10 mouse cellular contexts compared by ENCODE assay signal in the genomic region with DNA sequence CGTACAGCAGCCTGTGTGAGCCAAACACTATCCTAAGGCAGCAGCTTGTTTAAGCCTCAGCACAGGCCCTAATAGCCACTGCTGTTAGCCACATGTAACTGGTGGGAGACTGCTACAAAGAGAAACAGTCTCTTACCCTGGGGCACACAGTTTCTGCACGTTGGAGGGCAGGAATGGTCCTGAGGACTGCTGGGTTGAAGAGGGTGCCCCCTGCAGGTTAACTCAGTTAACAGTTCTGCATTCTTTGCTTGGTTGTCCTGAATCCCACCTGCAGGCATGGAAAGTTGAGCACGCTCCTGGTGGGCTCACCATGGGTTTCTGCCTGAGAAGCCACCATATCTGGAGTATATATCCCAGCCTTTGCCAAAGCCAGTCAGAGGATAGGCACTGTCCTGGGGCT. TPM values are rescaled to one million over a fixed set of nuclear protein-coding genes. Genes with fewer than 3 reads are reported as not detected.
DNase-seq lines count a peak whose midpoint lies in the region; ATAC-seq and TF ChIP-seq lines count a peak whose summit lies in the region.
"Had no signal": no experiment of that assay in that cellular context is flagged by ENCODE, and none has a peak within 500 bp of the region (broad histone marks: within the 10 kb centered on the region; RNA-seq: fewer than 3 reads in every experiment).

No protein-coding gene starts in this region.

- 44% methylated on average over 3 of the region's 3 CpGs for WGBS in hindbrain, embryonic 14.5 days
- 45% methylated on average over 3 of the region's 3 CpGs for WGBS in hindbrain, embryonic 16.5 days
- WGBS in small intestine, adult 2 months: 57% methylated on average over 3 of the region's 3 CpGs

- H3K9me3 ChIP-seq in hindbrain, embryonic 14.5 days (ENCODE audit: control insufficient read depth, low read length): no peaks in the 10 kb centered on the region
- H3K9me3 ChIP-seq in hindbrain, embryonic 16.5 days (ENCODE audit: control insufficient read depth, low read length): no peaks in the 10 kb centered on the region
- H3K9me3 ChIP-seq in E14TG2a.4 (ENCODE audit: low read length): no peaks in the 10 kb centered on the region
- H3K9me3 ChIP-seq: lung, embryonic 15.5 days; stomach, embryonic 15.5 days had no signal

- peak; percentile 35 for DNase-seq in hindbrain, embryonic 14.5 days (ENCODE audit: low spot score)
- DNase-seq in ZHBTc4 (ENCODE audit: low read depth, low spot score): peak; percentile 67
- DNase-seq in kidney, adult 18-20 months: peak; percentile 52
- no peak for DNase-seq in ovary, postnatal 14 days (ENCODE audit: low spot score)

- H3K27me3 ChIP-seq in hindbrain, embryonic 14.5 days (ENCODE audit: control insufficient read depth, insufficient read depth, low read length): no peaks in the 10 kb centered on the region; the same call in 1 of the 2 replicates
- H3K27me3 ChIP-seq in hindbrain, embryonic 16.5 days (replicated peaks; ENCODE audit: control insufficient read depth, insufficient read depth, low read length): no peaks in the 10 kb centered on the region
- H3K27me3 ChIP-seq in E14TG2a.4 (ENCODE audit: insufficient read depth, low read length): peaks cover 63% of the 10 kb centered on the region
- no peaks in the 10 kb centered on the region for H3K27me3 ChIP-seq in small intestine, adult 2 months (ENCODE audit: control insufficient read depth, insufficient read depth, low read length)
- H3K27me3 ChIP-seq: lung, embryonic 15.5 days; stomach, embryonic 15.5 days had no signal

- no peak overlapping the region for H3K27ac ChIP-seq in hindbrain, embryonic 14.5 days
- no peak overlapping the region for H3K27ac ChIP-seq in hindbrain, embryonic 16.5 days (ENCODE audit: low read depth, low read length)
- H3K27ac ChIP-seq in small intestine, adult 2 months (ENCODE audit: insufficient read depth, low read depth, low read length): peak overlapping the region; percentile 57

- TF ChIP-seq POLR2A in small intestine, adult 2 months (IDR thresholded peaks at IDR 0.05; ENCODE audit: low read depth, low read length): no peak

- H3K4me1 ChIP-seq in hindbrain, embryonic 14.5 days (replicated peaks; ENCODE audit: control insufficient read depth, insufficient read depth, low read length): no peaks in the 10 kb centered on the region; the same call in 1 of the 2 replicates
- peaks cover 17% of the 10 kb centered on the region for H3K4me1 ChIP-seq in hindbrain, embryonic 16.5 days (ENCODE audit: control insufficient read depth, insufficient read depth, low read depth, low read length)
- H3K4me1 ChIP-seq in E14TG2a.4 (replicated peaks; ENCODE audit: low read depth, low read length): peaks cover 35% of the 10 kb centered on the region
- H3K4me1 ChIP-seq in small intestine, adult 2 months (ENCODE audit: control insufficient read depth, insufficient read depth, insufficient read length, low read length): peaks cover 78% of the 10 kb centered on the region

- H3K36me3 ChIP-seq in hindbrain, embryonic 14.5 days (replicated peaks; ENCODE audit: control insufficient read depth, insufficient read depth): no peaks in the 10 kb centered on the region
- H3K36me3 ChIP-seq in hindbrain, embryonic 16.5 days (ENCODE audit: control insufficient read depth, insufficient read depth, low read length): no peaks in the 10 kb centered on the region
- H3K36me3 ChIP-seq in E14TG2a.4 (ENCODE audit: insufficient read depth, low read length): no peaks in the 10 kb centered on the region
- H3K36me3 ChIP-seq in small intestine, adult 2 months (ENCODE audit: control insufficient read depth, insufficient read depth, low read length): no peaks in the 10 kb centered on the region; the same call in 1 of the 2 replicates
- H3K36me3 ChIP-seq: lung, embryonic 15.5 days; stomach, embryonic 15.5 days had no signal

- no peak overlapping the region for H3K4me3 ChIP-seq in hindbrain, embryonic 14.5 days (replicated peaks; ENCODE audit: low read length)
- H3K4me3 ChIP-seq in hindbrain, embryonic 16.5 days (ENCODE audit: low read length): no peak overlapping the region
- H3K4me3 ChIP-seq in E14TG2a.4 (replicated peaks; ENCODE audit: low read length): no peak overlapping the region
- H3K4me3 ChIP-seq in small intestine, adult 2 months (ENCODE audit: low read depth, low read length): no peak overlapping the region
- H3K4me3 ChIP-seq: lung, embryonic 15.5 days; stomach, embryonic 15.5 days had no signal

- TF ChIP-seq CTCF in E14TG2a.4 (conservative IDR thresholded peaks at IDR 0.05; ENCODE audit: low read length): peak; percentile 47
- peak; percentile 63; the same call in 1 of the 2 replicates for TF ChIP-seq CTCF in small intestine, adult 2 months (IDR thresholded peaks at IDR 0.05; ENCODE audit: extremely low read depth, insufficient read length, insufficient replicate concordance, low read depth, low read length)

- H3K4me2 ChIP-seq in hindbrain, embryonic 14.5 days (replicated peaks): no peak overlapping the region
- H3K4me2 ChIP-seq in hindbrain, embryonic 16.5 days (ENCODE audit: low read length): no peak overlapping the region
- H3K4me2 ChIP-seq: lung, embryonic 15.5 days; stomach, embryonic 15.5 days had no signal

- no peak overlapping the region for H3K9ac ChIP-seq in hindbrain, embryonic 14.5 days
- H3K9ac ChIP-seq in hindbrain, embryonic 16.5 days (ENCODE audit: low read depth, low read length): no peak overlapping the region
- H3K9ac ChIP-seq: lung, embryonic 15.5 days; stomach, embryonic 15.5 days had no signal

- no peak for ATAC-seq in hindbrain, embryonic 14.5 days (ENCODE audit: low FRiP score)
- no peak for ATAC-seq in hindbrain, embryonic 16.5 days
- no peak for ATAC-seq in erythroid progenitor cell, adult 5-6 weeks (replicated peaks; ENCODE audit: low FRiP score, poor library complexity, severe bottlenecking)

RNA-seq across cellular contexts. Expression of a gene that starts 6.9 kb away (rescaled TPM):
- 1.9 and 2.1 TPM in 2 replicates for polyA plus RNA-seq in hindbrain, embryonic 14.5 days (2014; fragmentation: Nextera tagmentation; extraction: Ambion mirVana)
- polyA plus RNA-seq in hindbrain, embryonic 16.5 days (2015; fragmentation: Nextera tagmentation; extraction: Ambion mirVana): 1.9 and 2.2 TPM in 2 replicates
- 39.3 and 79.7 TPM in 2 replicates for polyA plus RNA-seq in small intestine, adult 2 months (2012; rRNA removed)
- 0.72 and 2.5 TPM in 2 replicates for total RNA-seq in erythroid progenitor cell, adult 5-6 weeks (2015; ENCODE audit: low replicate concordance)
- total RNA-seq in erythroid progenitor cell, adult 5-6 weeks (2017; ENCODE audit: low replicate concordance): 1.5 and 2.4 TPM in 2 replicates

Comparison
In these comparisons a context has a peak if more than half of its experiments do, and no peak if none do; other contexts are left out.
1. RNA of a gene that starts 6.9 kb away (polyA plus RNA-seq): 39.3 to 79.7 TPM in small intestine, adult 2 months; 1.9 to 2.2 TPM in hindbrain, embryonic 16.5 days and 1.9 to 2.1 TPM in hindbrain, embryonic 14.5 days; every median in the first group is over 10 times any median in the second.